Mouse (Mus musculus): ENCODE results near the gene Esyt2. TPM values are rescaled to one million over a fixed set of nuclear protein-coding genes. Genes with fewer than 3 reads are reported as not detected.
A peak's percentile ranks its signal among the peaks of the same experiment; 100 is the strongest.

Gene Esyt2
- total RNA-seq, 2 experiments from 2014 or later = 58.1 to 71.6 TPM

GRCm38 (mm10) chr12:116352404-116352803, 71.4 kb downstream of the Esyt2 start:
- DNase-seq (ENCODE audit: extremely low spot score in 1 of 2, low spot score in 1 of 2) = no peak

- DNase-seq (ENCODE audit: extremely low spot score in 1 of 2, low spot score in 1 of 2) = no peak
These were observed 73.7 kb downstream of the Esyt2 start for GRCm38 (mm10) chr12:116354694-116355093.

GRCm38 (mm10) chr12:116362091-116362490, 81.1 kb downstream of the Esyt2 start:
- no peak for DNase-seq (ENCODE audit: extremely low spot score in 1 of 2, low spot score in 1 of 2)

- no peak for DNase-seq (ENCODE audit: extremely low spot score in 1 of 2, low spot score in 1 of 2)
These were observed 85.9 kb downstream of the Esyt2 start for GRCm38 (mm10) chr12:116366900-116367299.

- DNase-seq (ENCODE audit: extremely low spot score in 1 of 2, low spot score in 1 of 2) = no peak
These were observed 86.3 kb downstream of the Esyt2 start for GRCm38 (mm10) chr12:116367346-116367745.

- DNase-seq (ENCODE audit: extremely low spot score in 1 of 2, low spot score in 1 of 2) = no peak
These were observed 87.9 kb downstream of the Esyt2 start for GRCm38 (mm10) chr12:116368857-116369256.

GRCm38 (mm10) chr12:116383101-116383500, 102.1 kb downstream of the Esyt2 start:
- DNase-seq (ENCODE audit: extremely low spot score in 1 of 2, low spot score in 1 of 2) = no peak

GRCm38 (mm10) chr12:116383995-116384394, 103.0 kb downstream of the Esyt2 start:
- DNase-seq (ENCODE audit: extremely low spot score in 1 of 2, low spot score in 1 of 2) = no peak

- DNase-seq (ENCODE audit: extremely low spot score in 1 of 2, low spot score in 1 of 2) = no peak
These were observed 105.8 kb downstream of the Esyt2 start for GRCm38 (mm10) chr12:116386802-116387201.

GRCm38 (mm10) chr12:116389868-116390267, 108.9 kb downstream of the Esyt2 start:
- DNase-seq (ENCODE audit: extremely low spot score in 1 of 2, low spot score in 1 of 2) = no peak

GRCm38 (mm10) chr12:116394327-116394726, 113.3 kb downstream of the Esyt2 start:
- no peak for DNase-seq (ENCODE audit: extremely low spot score in 1 of 2, low spot score in 1 of 2)

GRCm38 (mm10) chr12:116395312-116395711, 114.3 kb downstream of the Esyt2 start:
- no peak for DNase-seq (ENCODE audit: extremely low spot score in 1 of 2, low spot score in 1 of 2)

GRCm38 (mm10) chr12:116396072-116396695, 115.2 kb downstream of the Esyt2 start:
- no peak for DNase-seq (ENCODE audit: extremely low spot score in 1 of 2, low spot score in 1 of 2)

- peak in 1 of 2 experiments; percentile 3 for DNase-seq (ENCODE audit: extremely low spot score in 1 of 2, low spot score in 1 of 2)
These were observed 123.2 kb downstream of the Esyt2 start for GRCm38 (mm10) chr12:116404012-116404679.

- peak; percentile 90 to 93 for DNase-seq (ENCODE audit: extremely low spot score in 1 of 2, low spot score in 1 of 2)
These were observed 124.2 kb downstream of the Esyt2 start, which contains the start of gene Ncapg2 for GRCm38 (mm10) chr12:116405045-116405835. Gene Ncapg2, plus strand, starts transcription at chr12:116405402.

GRCm38 (mm10) chr12:116405836-116406155, 124.8 kb downstream of the Esyt2 start:
- no peak for DNase-seq (ENCODE audit: extremely low spot score in 1 of 2, low spot score in 1 of 2)

- no peak for DNase-seq (ENCODE audit: extremely low spot score in 1 of 2, low spot score in 1 of 2)
These were observed 126.9 kb downstream of the Esyt2 start for GRCm38 (mm10) chr12:116407883-116408282.

- no peak for DNase-seq (ENCODE audit: extremely low spot score in 1 of 2, low spot score in 1 of 2)
These were observed 133.9 kb downstream of the Esyt2 start for GRCm38 (mm10) chr12:116414941-116415340.

GRCm38 (mm10) chr12:116416514-116416913, 135.5 kb downstream of the Esyt2 start:
- DNase-seq (ENCODE audit: extremely low spot score in 1 of 2, low spot score in 1 of 2) = no peak

- no peak for DNase-seq (ENCODE audit: extremely low spot score in 1 of 2, low spot score in 1 of 2)
These were observed 140.7 kb downstream of the Esyt2 start for GRCm38 (mm10) chr12:116421656-116422055.

GRCm38 (mm10) chr12:116425392-116425791, 144.4 kb downstream of the Esyt2 start:
- no peak for DNase-seq (ENCODE audit: extremely low spot score in 1 of 2, low spot score in 1 of 2)

All from layer of hippocampus, postnatal 25 days (tissue).